Mouse (Mus musculus): Measurements from ENCODE around the gene Tnfsf4. TPM values are rescaled to one million over a fixed set of nuclear protein-coding genes. Genes with fewer than 3 reads are reported as not detected.
A peak's percentile ranks its signal among the peaks of the same experiment; 100 is the strongest.

Gene Tnfsf4
- polyA plus RNA-seq, 1 experiment from 2014 or later, result not detected

- no peaks in the 10 kb centered on the region for H3K4me1 ChIP-seq (ENCODE audit: insufficient read depth)
- ATAC-seq (no peak), DNase-seq (peak; percentile 61)
- H3K4me2 ChIP-seq (ENCODE audit: low read depth, low read length), result no peak overlapping the region
- no peak overlapping the region for H3K27ac ChIP-seq (ENCODE audit: low read depth)
- H3K9ac ChIP-seq (replicated peaks), result no peak overlapping the region
- no peaks in the 10 kb centered on the region for H3K9me3 ChIP-seq (ENCODE audit: low read length)
- WGBS (ENCODE audit: insufficient replicate concordance), result 19% methylated on average over 6 of the region's 6 CpGs
- no peaks in the 10 kb centered on the region for H3K27me3 ChIP-seq (ENCODE audit: insufficient read depth, low read length)
- TF ChIP-seq EP300 (IDR thresholded peaks at IDR 0.05; ENCODE audit: low read depth) (no peak), CTCF (IDR thresholded peaks at IDR 0.05; ENCODE audit: low read depth) (peak; percentile 70)
- H3K4me3 ChIP-seq (ENCODE audit: low read depth, low read length), result no peak overlapping the region
- H3K36me3 ChIP-seq (replicated peaks; ENCODE audit: insufficient read depth, low read length), result no peaks in the 10 kb centered on the region
These were observed 4.9 kb downstream of the Tnfsf4 start for GRCm38 (mm10) chr1:161400126-161400525.

DNA sequence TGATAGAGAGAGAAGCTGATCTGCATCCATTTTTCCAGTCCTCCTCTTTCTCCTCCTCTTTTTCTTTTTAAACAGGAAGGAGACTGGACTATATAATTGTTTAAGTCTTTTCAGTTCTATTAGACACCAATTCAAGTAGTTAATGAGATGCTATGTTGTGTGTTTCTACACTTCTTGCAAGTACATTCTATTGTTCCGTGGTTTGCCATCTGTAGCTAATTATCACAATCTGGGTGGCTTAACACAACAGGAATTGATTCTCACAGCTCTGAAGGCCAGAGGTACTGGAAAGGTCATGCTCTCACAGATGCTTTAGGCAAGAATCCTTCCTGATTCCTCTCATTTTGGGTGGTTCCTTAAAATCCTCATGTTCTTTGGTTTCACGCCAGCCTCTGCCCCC lies 7.9 kb downstream of the Tnfsf4 start:
- no peak overlapping the region for H3K4me2 ChIP-seq (ENCODE audit: low read depth, low read length)
- WGBS (ENCODE audit: insufficient replicate concordance), result 56% methylated on average over 2 of the region's 2 CpGs
- no peak overlapping the region for H3K27ac ChIP-seq (ENCODE audit: low read depth)

GRCm38 (mm10) chr1:161406480-161406879 lies 11.3 kb downstream of the Tnfsf4 start:
- TF ChIP-seq CTCF (IDR thresholded peaks at IDR 0.05; ENCODE audit: low read depth) (no peak), EP300 (IDR thresholded peaks at IDR 0.05; ENCODE audit: low read depth) (no peak)
- Histone ChIP-seq H3K9ac (replicated peaks) (no peak overlapping the region), H3K27ac (ENCODE audit: low read depth) (no peak overlapping the region), H3K4me2 (ENCODE audit: low read depth, low read length) (no peak overlapping the region), H3K4me1 (ENCODE audit: insufficient read depth) (no peaks in the 10 kb centered on the region), H3K4me3 (ENCODE audit: low read depth, low read length) (no peak overlapping the region), H3K27me3 (ENCODE audit: insufficient read depth, low read length) (no peaks in the 10 kb centered on the region), H3K36me3 (replicated peaks; ENCODE audit: insufficient read depth, low read length) (no peaks in the 10 kb centered on the region), H3K9me3 (ENCODE audit: low read length) (no peaks in the 10 kb centered on the region)
- ATAC-seq, result no peak
- 75% methylated on average over 1 of the region's 1 CpGs for WGBS (ENCODE audit: insufficient replicate concordance)
- DNase-seq, result no peak

More for the DNA sequence above, 7.9 kb downstream of the Tnfsf4 start:
- H3K9ac ChIP-seq (replicated peaks), result no peak overlapping the region
- H3K36me3 ChIP-seq (replicated peaks; ENCODE audit: insufficient read depth, low read length), result no peaks in the 10 kb centered on the region
- DNase-seq, result no peak
- no peak for TF ChIP-seq EP300 (IDR thresholded peaks at IDR 0.05; ENCODE audit: low read depth)
- H3K27me3 ChIP-seq (ENCODE audit: insufficient read depth, low read length), result no peaks in the 10 kb centered on the region
- no peak overlapping the region for H3K4me3 ChIP-seq (ENCODE audit: low read depth, low read length)
- ATAC-seq, result no peak
- H3K9me3 ChIP-seq (ENCODE audit: low read length), result no peaks in the 10 kb centered on the region
- no peaks in the 10 kb centered on the region for H3K4me1 ChIP-seq (ENCODE audit: insufficient read depth)

DNA sequence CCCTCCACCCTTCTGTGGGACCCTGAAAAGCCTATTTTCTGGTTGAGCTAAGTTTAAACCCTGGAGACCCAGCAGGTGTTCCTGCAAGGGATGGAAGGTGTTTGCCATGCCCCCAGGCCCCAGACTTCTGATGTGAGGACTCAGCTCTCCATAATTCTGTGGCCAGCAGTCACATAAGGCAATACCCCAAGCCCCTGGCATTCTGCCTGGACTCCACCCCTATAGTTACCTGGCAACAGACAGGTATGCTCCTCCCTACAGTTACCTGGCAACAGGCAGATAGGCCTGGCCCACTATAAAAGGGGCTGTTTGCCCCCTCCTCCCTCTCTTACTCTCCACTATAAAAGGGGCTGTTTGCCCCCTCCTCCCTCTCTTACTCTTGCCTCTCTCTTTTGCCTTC lies 24.7 kb downstream of the Tnfsf4 start:
- H3K36me3 ChIP-seq (replicated peaks; ENCODE audit: insufficient read depth, low read length), result no peaks in the 10 kb centered on the region
- no peak overlapping the region for H3K4me2 ChIP-seq (ENCODE audit: low read depth, low read length)
- DNase-seq (no peak), ATAC-seq (no peak)
- H3K4me3 ChIP-seq (ENCODE audit: low read depth, low read length), result no peak overlapping the region
- no peaks in the 10 kb centered on the region for H3K9me3 ChIP-seq (ENCODE audit: low read length)
- H3K27ac ChIP-seq (ENCODE audit: low read depth), result no peak overlapping the region
- H3K27me3 ChIP-seq (ENCODE audit: insufficient read depth, low read length), result no peaks in the 10 kb centered on the region
- no peak for TF ChIP-seq EP300 (IDR thresholded peaks at IDR 0.05; ENCODE audit: low read depth)
- no peaks in the 10 kb centered on the region for H3K4me1 ChIP-seq (ENCODE audit: insufficient read depth)
- H3K9ac ChIP-seq (replicated peaks), result no peak overlapping the region

GRCm38 (mm10) chr1:161420646-161421045 lies 25.4 kb downstream of the Tnfsf4 start:
- no peaks in the 10 kb centered on the region for H3K4me1 ChIP-seq (ENCODE audit: insufficient read depth)
- H3K36me3 ChIP-seq (replicated peaks; ENCODE audit: insufficient read depth, low read length), result no peaks in the 10 kb centered on the region
- no peak for ATAC-seq
- H3K4me2 ChIP-seq (ENCODE audit: low read depth, low read length), result no peak overlapping the region
- WGBS (ENCODE audit: insufficient replicate concordance), result 72% methylated on average over 9 of the region's 9 CpGs
- no peak for TF ChIP-seq EP300 (IDR thresholded peaks at IDR 0.05; ENCODE audit: low read depth)
- no peak for TF ChIP-seq CTCF (IDR thresholded peaks at IDR 0.05; ENCODE audit: low read depth)
- no peaks in the 10 kb centered on the region for H3K27me3 ChIP-seq (ENCODE audit: insufficient read depth, low read length)
- H3K27ac ChIP-seq (ENCODE audit: low read depth), result no peak overlapping the region
- H3K4me3 ChIP-seq (ENCODE audit: low read depth, low read length), result no peak overlapping the region
- H3K9me3 ChIP-seq (ENCODE audit: low read length), result no peaks in the 10 kb centered on the region
- no peak overlapping the region for H3K9ac ChIP-seq (replicated peaks)
- no peak for DNase-seq

DNA sequence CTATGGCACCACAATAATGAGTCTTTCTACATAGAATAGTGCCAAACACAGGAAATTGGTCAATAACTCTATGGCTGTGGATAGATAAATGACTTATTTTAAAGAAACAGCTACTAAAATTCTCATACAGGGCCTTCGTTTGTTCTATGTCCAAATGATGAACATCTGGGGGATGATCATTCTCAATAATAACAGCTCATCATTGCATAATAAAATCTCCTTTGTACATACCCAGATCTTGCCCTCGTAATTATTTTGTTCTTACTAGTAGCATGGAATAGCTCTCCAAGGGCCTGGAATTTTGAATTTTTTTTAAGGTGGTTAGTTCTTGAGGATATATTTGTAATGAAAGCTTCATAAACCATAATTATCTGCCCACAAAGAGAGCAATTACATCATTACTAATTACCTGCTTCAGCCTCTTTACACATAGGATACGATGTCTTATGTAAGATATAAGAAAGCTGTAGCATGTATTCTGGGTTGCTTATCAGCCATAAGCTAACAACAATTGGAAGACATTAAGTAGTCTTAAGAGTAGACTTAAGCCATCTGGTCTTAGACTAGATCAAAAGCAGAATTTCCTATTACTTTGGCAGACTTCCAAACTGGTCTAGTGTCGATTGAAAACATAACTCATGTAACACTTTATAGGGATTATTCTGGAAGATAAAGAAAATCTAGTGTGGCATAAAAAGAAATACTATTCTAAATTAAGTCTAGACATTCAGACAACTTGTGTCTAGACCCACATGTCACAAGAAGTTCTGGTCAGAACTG lies 31.3 kb downstream of the Tnfsf4 start:
- no peaks in the 10 kb centered on the region for H3K4me1 ChIP-seq (ENCODE audit: insufficient read depth)
- no peak for TF ChIP-seq EP300 (IDR thresholded peaks at IDR 0.05; ENCODE audit: low read depth)
- no peak for TF ChIP-seq CTCF (IDR thresholded peaks at IDR 0.05; ENCODE audit: low read depth)
- H3K9me3 ChIP-seq (ENCODE audit: low read length), result no peaks in the 10 kb centered on the region
- 76% methylated on average over 4 of the region's 4 CpGs for WGBS (ENCODE audit: insufficient replicate concordance)
- ATAC-seq, result no peak
- H3K27ac ChIP-seq (ENCODE audit: low read depth), result no peak overlapping the region
- no peaks in the 10 kb centered on the region for H3K27me3 ChIP-seq (ENCODE audit: insufficient read depth, low read length)
- H3K4me3 ChIP-seq (ENCODE audit: low read depth, low read length), result no peak overlapping the region
- DNase-seq, result no peak
- H3K4me2 ChIP-seq (ENCODE audit: low read depth, low read length), result no peak overlapping the region
- no peaks in the 10 kb centered on the region for H3K36me3 ChIP-seq (replicated peaks; ENCODE audit: insufficient read depth, low read length)
- H3K9ac ChIP-seq (replicated peaks), result no peak overlapping the region

- DNase-seq (no peak), ATAC-seq (no peak)
- TF ChIP-seq CTCF (IDR thresholded peaks at IDR 0.05; ENCODE audit: low read depth), result no peak
- no peak for TF ChIP-seq EP300 (IDR thresholded peaks at IDR 0.05; ENCODE audit: low read depth)
- H3K27ac ChIP-seq (ENCODE audit: low read depth), result no peak overlapping the region
- H3K4me2 ChIP-seq (ENCODE audit: low read depth, low read length), result no peak overlapping the region
- no peak overlapping the region for H3K9ac ChIP-seq (replicated peaks)
- no peaks in the 10 kb centered on the region for H3K27me3 ChIP-seq (ENCODE audit: insufficient read depth, low read length)
- H3K4me3 ChIP-seq (ENCODE audit: low read depth, low read length), result no peak overlapping the region
- no peaks in the 10 kb centered on the region for H3K4me1 ChIP-seq (ENCODE audit: insufficient read depth)
- H3K36me3 ChIP-seq (replicated peaks; ENCODE audit: insufficient read depth, low read length), result no peaks in the 10 kb centered on the region
- no peaks in the 10 kb centered on the region for H3K9me3 ChIP-seq (ENCODE audit: low read length)
- 67% methylated on average over 1 of the region's 1 CpGs for WGBS (ENCODE audit: insufficient replicate concordance)
These were observed 31.8 kb downstream of the Tnfsf4 start for GRCm38 (mm10) chr1:161427057-161427311.
